Mouse (Mus musculus): ENCODE results near the gene Shld2.
A peak's percentile ranks its signal among the peaks of the same experiment; 100 is the strongest.

The Shld2 gene

GRCm38 (mm10) chr14:34310234-34310965 lies at the start of gene Shld2, which contains the start of gene Glud1:
Shld2 (minus strand) TSS chr14:34310493.
Glud1 (plus strand) TSS chr14:34310727.
- DNase-seq (ENCODE audit: low spot score in 2 of 2): peak; percentile 91 to 93

- DNase-seq (ENCODE audit: low spot score in 2 of 2): no peak
These were observed 49.5 kb upstream of the Shld2 start for GRCm38 (mm10) chr14:34359676-34360244.

- DNase-seq (ENCODE audit: low spot score in 2 of 2): no peak
These were observed 47.6 kb upstream of the Shld2 start for GRCm38 (mm10) chr14:34357671-34358455.

GRCm38 (mm10) chr14:34355301-34355700 lies 45.0 kb upstream of the Shld2 start, which contains the start of gene Fam25c:
Fam25c (minus strand) TSS chr14:34355433.
- DNase-seq (ENCODE audit: low spot score in 2 of 2): no peak

GRCm38 (mm10) chr14:34354456-34354855 lies 44.2 kb upstream of the Shld2 start:
- no peak for DNase-seq (ENCODE audit: low spot score in 2 of 2)

GRCm38 (mm10) chr14:34353326-34353725 lies 43.0 kb upstream of the Shld2 start:
- no peak for DNase-seq (ENCODE audit: low spot score in 2 of 2)

- no peak for DNase-seq (ENCODE audit: low spot score in 2 of 2)
These were observed 42.2 kb upstream of the Shld2 start for GRCm38 (mm10) chr14:34352523-34352922.

GRCm38 (mm10) chr14:34351660-34352059 lies 41.4 kb upstream of the Shld2 start:
- no peak for DNase-seq (ENCODE audit: low spot score in 2 of 2)

GRCm38 (mm10) chr14:34349007-34349406 lies 38.7 kb upstream of the Shld2 start:
- DNase-seq (ENCODE audit: low spot score in 2 of 2): no peak

GRCm38 (mm10) chr14:34348301-34348700 lies 38.0 kb upstream of the Shld2 start:
- DNase-seq (ENCODE audit: low spot score in 2 of 2): no peak

- DNase-seq (ENCODE audit: low spot score in 2 of 2): no peak
These were observed 36.8 kb upstream of the Shld2 start for GRCm38 (mm10) chr14:34347084-34347483.

GRCm38 (mm10) chr14:34345771-34346566 lies 35.7 kb upstream of the Shld2 start:
- no peak for DNase-seq (ENCODE audit: low spot score in 2 of 2)

- no peak for DNase-seq (ENCODE audit: low spot score in 2 of 2)
These were observed 34.1 kb upstream of the Shld2 start for GRCm38 (mm10) chr14:34344361-34344760.

- no peak for DNase-seq (ENCODE audit: low spot score in 2 of 2)
These were observed 32.8 kb upstream of the Shld2 start for GRCm38 (mm10) chr14:34343078-34343477.

- no peak for DNase-seq (ENCODE audit: low spot score in 2 of 2)
These were observed 31.7 kb upstream of the Shld2 start for GRCm38 (mm10) chr14:34341993-34342392.

- no peak for DNase-seq (ENCODE audit: low spot score in 2 of 2)
These were observed 29.2 kb upstream of the Shld2 start for GRCm38 (mm10) chr14:34339446-34339845.

- DNase-seq (ENCODE audit: low spot score in 2 of 2): no peak
These were observed 22.2 kb upstream of the Shld2 start for GRCm38 (mm10) chr14:34332476-34332875.

- no peak for DNase-seq (ENCODE audit: low spot score in 2 of 2)
These were observed 21.6 kb upstream of the Shld2 start for GRCm38 (mm10) chr14:34331886-34332285.

GRCm38 (mm10) chr14:34330657-34331158 lies 20.4 kb upstream of the Shld2 start:
- no peak for DNase-seq (ENCODE audit: low spot score in 2 of 2)

- no peak for DNase-seq (ENCODE audit: low spot score in 2 of 2)
These were observed 17.3 kb upstream of the Shld2 start for GRCm38 (mm10) chr14:34327618-34328017.

- no peak for DNase-seq (ENCODE audit: low spot score in 2 of 2)
These were observed 16.3 kb upstream of the Shld2 start for GRCm38 (mm10) chr14:34326606-34327005.

Measured in spleen, postnatal 14 days (tissue).